18 mouse cellular contexts compared by ENCODE assay signal in genomic region chr17:35011440-35011839, GRCm38 (mm10). TPM values are rescaled to one million over a fixed set of nuclear protein-coding genes. Genes with fewer than 3 reads are reported as not detected.
"Had no signal": no experiment of that assay in that cellular context is flagged by ENCODE, and none has a peak within 500 bp of the region (broad histone marks: within the 10 kb centered on the region; RNA-seq: fewer than 3 reads in every experiment).

No protein-coding gene starts in this region.

- H3K27me3 ChIP-seq: liver, embryonic 13.5 days; neural tube, embryonic 12.5 days; neural tube, embryonic 15.5 days had no signal

- H3K9me3 ChIP-seq: liver, embryonic 13.5 days; neural tube, embryonic 12.5 days; neural tube, embryonic 15.5 days had no signal

- H3K4me3 ChIP-seq: liver, embryonic 13.5 days; neural tube, embryonic 12.5 days; neural tube, embryonic 15.5 days had no signal

- H3K9ac ChIP-seq: liver, embryonic 13.5 days; neural tube, embryonic 12.5 days; neural tube, embryonic 15.5 days had no signal

- H3K4me2 ChIP-seq: liver, embryonic 13.5 days; midbrain, embryonic 11.5 days; neural tube, embryonic 12.5 days; neural tube, embryonic 15.5 days had no signal

- DNase-seq: kidney, adult 9 months; kidney, postnatal 14 days; kidney, postnatal 4 days; left cerebral cortex, postnatal 4 days; liver, embryonic 13.5 days; lung, adult 2 months; lung, postnatal 14 days; lung, postnatal 4 days; midbrain, embryonic 14.5 days; right cerebral cortex, adult 18-20 months; right cerebral cortex, postnatal 14 days; right cerebral cortex, postnatal 4 days; thymus, postnatal 4 days had no signal

- H3K27ac ChIP-seq: liver, embryonic 13.5 days; neural tube, embryonic 12.5 days; neural tube, embryonic 15.5 days had no signal

RNA-seq across cellular contexts. Expression of gene Sapcd1, which starts 16.4 kb away (rescaled TPM):
- total RNA-seq: liver, adult 2 months; midbrain, postnatal 0 days had no signal
